ENCODE assay signal across 12 mouse cellular contexts in genomic region chr2:3749504-3750024, GRCm38 (mm10).
DNase-seq lines count a peak whose midpoint lies in the region; ATAC-seq and TF ChIP-seq lines count a peak whose summit lies in the region.
"Had no signal": no experiment of that assay in that cellular context is flagged by ENCODE, and none has a peak within 500 bp of the region (broad histone marks: within the 10 kb centered on the region; RNA-seq: fewer than 3 reads in every experiment).

No protein-coding gene starts in this region.

- peaks cover 19% of the 10 kb centered on the region for H3K4me1 ChIP-seq in cerebellum, adult 2 months (ENCODE audit: control insufficient read depth, insufficient read depth, low read length)
- H3K4me1 ChIP-seq in embryonic facial prominence, embryonic 13.5 days: peaks cover 43% of the 10 kb centered on the region
- H3K4me1 ChIP-seq in megakaryocyte, embryonic 14.5 days: peaks cover 72% of the 10 kb centered on the region
- H3K4me1 ChIP-seq in midbrain, embryonic 16.5 days (ENCODE audit: control insufficient read depth, insufficient read depth, low read length): peaks cover 5% of the 10 kb centered on the region

- no peak for TF ChIP-seq CTCF in cerebellum, adult 2 months (IDR thresholded peaks at IDR 0.05; ENCODE audit: borderline replicate concordance, insufficient read depth, low read depth, low read length)

- H3K36me3 ChIP-seq in embryonic facial prominence, embryonic 13.5 days: no peaks in the 10 kb centered on the region
- peaks cover 12% of the 10 kb centered on the region for H3K36me3 ChIP-seq in megakaryocyte, embryonic 14.5 days (replicated peaks; ENCODE audit: low read length)
- no peaks in the 10 kb centered on the region for H3K36me3 ChIP-seq in midbrain, embryonic 16.5 days (ENCODE audit: control insufficient read depth, insufficient read depth, low read length)

- H3K9ac ChIP-seq in embryonic facial prominence, embryonic 13.5 days: no peak overlapping the region
- no peak overlapping the region for H3K9ac ChIP-seq in midbrain, embryonic 16.5 days (ENCODE audit: low read depth, low read length)

- DNase-seq in cerebellum, adult 2 months: no peak
- no peak for DNase-seq in cerebellum, adult 18-20 months
- peak; percentile 27 for DNase-seq in kidney, postnatal 14 days
- no peak for DNase-seq in kidney, postnatal 10 days
- DNase-seq in urinary bladder, adult 2 months (ENCODE audit: low spot score): no peak
- DNase-seq: embryo, embryonic 11 days; heart, postnatal 14 days; right cerebral cortex, postnatal 25 days had no signal

- 44% methylated on average over 6 of the region's 6 CpGs for WGBS in cerebellum, adult 2 months
- 36% methylated on average over 6 of the region's 6 CpGs for WGBS in embryonic facial prominence, embryonic 13.5 days
- 64% methylated on average over 6 of the region's 6 CpGs for WGBS in midbrain, embryonic 16.5 days

- H3K27ac ChIP-seq in cerebellum, adult 2 months (ENCODE audit: insufficient read depth, low read length): peak overlapping the region; percentile 3; the same call in 1 of the 2 replicates
- H3K27ac ChIP-seq in embryonic facial prominence, embryonic 13.5 days: peak overlapping the region; percentile 57; the same call in 1 of the 2 replicates
- H3K27ac ChIP-seq in midbrain, embryonic 16.5 days (ENCODE audit: low read length): no peak overlapping the region
- H3K27ac ChIP-seq: macrophage had no signal

- no peak for TF ChIP-seq POLR2A in cerebellum, adult 2 months (IDR thresholded peaks at IDR 0.05; ENCODE audit: borderline replicate concordance, insufficient read depth, low read length)

- ATAC-seq in embryonic facial prominence, embryonic 13.5 days (ENCODE audit: insufficient number of reproducible peaks, insufficient read depth, low FRiP score, low TSS enrichment, low read depth): no peak
- no peak for ATAC-seq in midbrain, embryonic 16.5 days

- no peaks in the 10 kb centered on the region for H3K27me3 ChIP-seq in cerebellum, adult 2 months (ENCODE audit: control insufficient read depth, insufficient read depth, low read length)
- no peaks in the 10 kb centered on the region for H3K27me3 ChIP-seq in embryonic facial prominence, embryonic 13.5 days
- no peaks in the 10 kb centered on the region for H3K27me3 ChIP-seq in megakaryocyte, embryonic 14.5 days (replicated peaks)
- no peaks in the 10 kb centered on the region for H3K27me3 ChIP-seq in midbrain, embryonic 16.5 days (ENCODE audit: control insufficient read depth, insufficient read depth, low read depth, low read length)

- no peak overlapping the region for H3K4me2 ChIP-seq in embryonic facial prominence, embryonic 13.5 days
- no peak overlapping the region for H3K4me2 ChIP-seq in midbrain, embryonic 16.5 days (ENCODE audit: low read length)

- no peaks in the 10 kb centered on the region for H3K9me3 ChIP-seq in embryonic facial prominence, embryonic 13.5 days
- H3K9me3 ChIP-seq in megakaryocyte, embryonic 14.5 days: no peaks in the 10 kb centered on the region
- H3K9me3 ChIP-seq in midbrain, embryonic 16.5 days (replicated peaks; ENCODE audit: control insufficient read depth, low read length, poor library complexity, severe bottlenecking): no peaks in the 10 kb centered on the region

- no peak overlapping the region for H3K4me3 ChIP-seq in cerebellum, adult 2 months (replicated peaks; ENCODE audit: insufficient read depth, low read depth, low read length)
- H3K4me3 ChIP-seq in embryonic facial prominence, embryonic 13.5 days: no peak overlapping the region
- peak overlapping the region; percentile 38 for H3K4me3 ChIP-seq in megakaryocyte, embryonic 14.5 days (replicated peaks)
- H3K4me3 ChIP-seq in midbrain, embryonic 16.5 days (ENCODE audit: low read depth, low read length): no peak overlapping the region
